Mouse (Mus musculus): Measurements from ENCODE around the gene Eif2ak4.

Gene Eif2ak4

DNA sequence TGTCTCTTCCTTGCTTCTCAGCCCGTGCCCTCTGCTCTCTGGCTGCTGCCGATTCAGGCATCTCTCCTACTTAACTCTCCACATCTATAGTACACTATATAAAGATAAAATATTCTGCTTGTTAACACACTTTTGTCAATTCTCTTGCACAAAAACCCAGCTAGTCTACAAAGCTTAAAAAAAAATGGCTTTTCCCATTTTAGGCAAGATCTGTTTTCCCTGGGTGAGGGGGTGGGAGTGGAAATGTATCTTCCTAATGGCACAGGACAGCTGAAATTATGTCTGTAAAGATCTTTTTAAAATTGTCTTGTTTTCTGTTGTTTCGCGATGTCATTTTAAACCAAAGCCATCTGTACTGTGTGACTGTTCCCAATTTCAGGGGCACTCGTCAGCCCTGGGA lies 75.1 kb downstream of the Eif2ak4 start:
- CTCF ChIA-PET, result no interaction called here

DNA sequence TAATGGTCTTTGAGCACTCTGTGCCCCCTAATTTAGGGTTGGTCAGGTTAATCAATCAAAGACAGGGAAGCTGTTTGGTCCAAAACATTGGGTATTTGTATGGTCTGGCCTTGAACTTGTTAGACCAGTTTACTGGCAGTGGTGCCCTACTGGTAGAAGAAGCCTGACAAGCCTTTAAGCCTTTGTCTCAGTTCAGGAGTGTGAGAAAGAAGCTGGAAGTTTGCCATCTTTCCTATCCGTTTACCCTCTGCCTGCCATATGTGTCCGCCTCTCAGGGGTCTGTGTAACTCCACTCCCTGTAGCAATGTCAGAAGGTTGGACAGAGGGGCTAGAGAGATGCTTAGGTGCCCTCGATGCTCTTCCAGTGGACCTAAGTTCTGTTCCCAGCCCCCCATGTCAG lies 76.0 kb downstream of the Eif2ak4 start:
- CTCF ChIA-PET, result no interaction called here

DNA sequence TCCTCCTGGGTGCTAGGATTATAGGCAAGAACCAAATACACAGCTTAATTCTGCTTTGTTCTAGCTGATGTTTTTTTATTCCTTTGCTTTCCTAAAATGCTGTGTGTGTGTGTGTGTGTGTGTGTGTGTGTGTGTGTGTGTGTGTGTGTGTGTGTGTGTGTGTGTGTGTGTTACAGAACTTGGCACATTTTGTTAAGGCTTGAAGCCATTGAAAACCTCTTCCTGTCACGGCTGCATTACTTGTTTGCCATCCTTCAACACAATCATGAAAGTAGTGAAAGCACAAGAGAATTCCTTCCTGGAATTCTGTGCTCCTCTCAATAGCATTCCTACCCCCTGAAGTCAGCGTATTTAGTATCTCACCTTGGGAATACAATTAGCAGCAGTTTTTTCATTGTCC lies 77.5 kb downstream of the Eif2ak4 start:
- CTCF ChIA-PET, result no interaction called here

DNA sequence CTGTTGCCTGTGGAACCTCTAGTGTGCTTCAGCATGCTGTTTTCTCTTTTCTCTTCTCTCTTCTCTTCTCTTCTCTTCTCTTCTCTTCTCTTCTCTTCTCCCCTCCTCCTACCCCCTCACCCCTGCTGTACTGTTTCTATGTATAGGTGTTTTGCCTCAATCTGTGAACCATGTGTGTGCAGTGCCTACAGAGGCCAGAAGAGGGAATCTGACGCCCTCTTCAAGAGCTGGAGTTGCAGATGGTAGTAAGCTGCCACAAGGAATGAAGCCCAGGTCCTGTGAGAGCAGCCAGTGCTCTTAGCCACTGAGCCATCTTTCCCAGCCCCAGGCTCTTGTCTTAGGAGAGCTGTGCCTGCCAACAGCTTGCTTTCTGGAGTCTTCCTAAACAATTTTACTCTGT lies 78.2 kb downstream of the Eif2ak4 start:
- CTCF ChIA-PET, result interaction anchor here (0.8 kb wide), 1 partner anchor 38 kb away, joined by 3 read pairs; no protein-coding TSS in a partner anchor

DNA sequence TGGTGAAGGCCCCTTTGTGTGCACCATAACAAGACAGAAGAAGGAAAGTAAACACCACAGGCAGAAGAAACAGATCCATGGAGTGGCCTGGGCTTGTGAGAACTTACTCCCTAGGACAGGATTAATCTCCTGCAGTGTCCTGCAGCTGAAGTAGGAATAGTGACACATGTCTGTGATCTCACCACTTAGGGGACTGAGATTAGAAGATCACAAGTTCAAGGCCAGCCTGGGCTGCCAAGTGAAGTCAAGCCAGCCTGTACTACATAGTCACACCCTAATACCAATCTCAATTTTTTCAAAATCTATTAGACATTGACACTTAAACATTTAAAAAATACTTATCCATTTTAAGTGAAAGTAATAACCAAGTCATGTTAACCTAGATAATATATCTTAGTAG lies 79.9 kb downstream of the Eif2ak4 start:
- CTCF ChIA-PET, result no interaction called here

DNA sequence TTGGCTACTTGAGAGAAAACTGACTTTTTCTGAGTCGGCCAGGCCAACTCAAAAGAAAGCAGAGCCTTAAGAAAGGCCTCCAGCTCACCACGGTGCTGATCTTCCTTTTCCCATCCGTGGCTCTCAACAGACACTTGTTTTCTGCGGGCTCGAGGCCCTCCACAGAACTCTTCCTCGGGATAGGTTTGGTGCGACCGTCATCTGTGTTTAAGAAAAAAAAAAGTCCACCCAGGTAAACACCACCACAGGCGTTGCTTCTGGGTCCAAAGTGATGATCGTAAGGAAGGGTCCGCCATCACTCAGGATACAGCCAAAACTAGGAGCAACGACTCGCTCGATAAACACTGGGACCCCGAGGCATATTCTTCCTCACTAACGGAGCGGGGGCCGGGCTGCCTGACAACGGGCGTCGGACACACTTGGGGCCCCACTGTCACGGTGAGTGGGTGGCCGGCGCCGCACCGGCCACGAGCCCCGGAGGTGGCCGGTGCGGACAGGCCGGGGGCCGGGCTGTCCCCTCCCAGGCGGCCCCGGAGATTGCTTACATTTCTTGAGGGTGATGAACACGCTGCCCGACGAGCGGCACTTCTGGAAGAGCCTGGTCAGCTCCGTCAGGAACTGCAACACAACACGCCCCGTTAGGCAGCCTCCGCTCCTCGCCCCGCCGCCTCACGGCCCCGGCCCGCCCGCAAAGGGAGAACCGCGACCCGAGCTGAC lies 90.6 kb downstream of the Eif2ak4 start:
- CTCF ChIA-PET, result interaction anchor here (0.5 kb wide), 1 partner anchor 103 kb away, joined by 3 read pairs; no protein-coding TSS in a partner anchor

DNA sequence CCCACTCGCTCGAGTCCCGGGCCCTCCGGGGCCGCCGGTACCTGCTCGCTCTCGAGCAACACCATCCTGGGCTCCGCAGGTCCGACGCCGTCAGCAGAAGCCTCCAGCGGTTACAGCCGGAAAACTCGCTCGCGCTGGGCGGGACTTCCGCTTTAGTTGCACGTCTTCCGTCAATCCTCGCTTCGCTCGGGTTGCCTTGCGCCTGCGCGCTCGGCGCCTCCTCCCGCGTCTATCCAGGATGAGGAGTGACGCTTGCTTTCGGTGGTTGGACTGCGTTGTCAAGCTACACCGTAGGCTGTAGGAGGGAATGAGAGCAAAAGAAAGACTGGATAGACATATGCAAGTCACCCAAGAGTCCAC lies 91.1 kb downstream of the Eif2ak4 start, which contains the start of gene Srp14:
Srp14 (minus strand) TSS at position 162 of the 360 bp plus-strand sequence.
- CTCF ChIA-PET, result interaction anchor here (0.5 kb wide), 1 partner anchor 102 kb away, joined by 3 read pairs; no protein-coding TSS in a partner anchor

DNA sequence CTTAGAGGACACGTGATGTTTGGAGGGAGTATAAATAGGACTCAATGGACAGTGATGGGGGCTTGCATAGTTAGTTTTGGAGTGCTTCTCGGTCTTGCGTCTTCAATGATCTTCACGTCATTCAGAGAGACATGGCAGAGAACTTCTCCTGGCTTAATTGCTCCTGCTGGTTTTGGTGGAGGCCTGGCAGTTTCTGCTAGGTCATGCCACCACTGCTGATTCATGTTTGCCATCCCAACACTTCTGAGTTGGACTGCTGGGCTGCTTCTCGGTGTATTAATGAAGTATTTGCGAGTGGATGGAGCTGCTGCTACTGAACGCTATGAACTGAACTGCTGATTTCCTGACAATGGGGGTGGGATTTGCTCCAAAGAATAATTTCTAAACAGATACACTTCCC lies 92.5 kb downstream of the Eif2ak4 start:
- CTCF ChIA-PET, result no interaction called here

DNA sequence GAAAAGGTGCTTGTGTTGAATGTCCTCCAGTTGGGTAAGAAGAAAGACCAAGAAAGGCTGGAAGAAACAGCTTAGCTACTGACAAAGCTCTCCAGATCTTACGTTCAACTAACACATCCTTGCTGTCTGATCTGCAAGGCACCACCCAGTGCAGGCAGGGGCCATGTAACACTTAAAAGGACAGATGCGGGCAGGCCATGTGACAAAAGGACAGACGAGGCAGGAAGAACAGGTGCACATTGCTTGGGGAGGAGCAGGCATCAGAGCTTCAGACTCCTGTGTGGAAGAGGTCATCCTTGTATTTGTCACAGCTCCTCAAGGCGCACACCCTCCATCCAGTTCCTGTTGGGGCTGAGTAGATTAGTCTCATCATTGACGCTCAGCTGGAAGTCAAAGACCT lies 94.6 kb downstream of the Eif2ak4 start:
- CTCF ChIA-PET, result no interaction called here

DNA sequence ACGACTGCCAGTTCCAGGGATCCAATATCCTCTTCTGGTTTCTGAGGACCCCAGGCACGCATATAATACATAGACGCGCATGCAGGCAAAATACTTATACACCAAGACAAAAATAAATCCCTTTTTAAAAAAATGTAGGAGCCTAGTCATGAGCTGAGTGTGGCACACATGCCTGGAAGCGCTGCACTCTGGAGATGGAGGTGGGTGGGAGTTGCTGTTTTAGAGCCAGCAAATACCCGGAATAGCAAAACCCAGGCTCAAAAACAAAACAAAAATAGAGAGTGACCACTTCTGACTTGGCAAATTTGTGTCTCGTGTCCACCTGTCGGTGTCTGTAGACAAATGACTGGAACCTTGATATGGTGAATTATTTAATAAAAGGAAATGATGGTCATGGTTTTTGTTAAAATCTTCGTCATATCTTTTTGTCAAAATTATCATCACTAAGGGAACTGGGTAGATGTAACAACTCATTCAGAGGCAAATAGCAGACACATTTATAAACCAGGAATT lies 96.0 kb downstream of the Eif2ak4 start:
- CTCF ChIA-PET, result no interaction called here

DNA sequence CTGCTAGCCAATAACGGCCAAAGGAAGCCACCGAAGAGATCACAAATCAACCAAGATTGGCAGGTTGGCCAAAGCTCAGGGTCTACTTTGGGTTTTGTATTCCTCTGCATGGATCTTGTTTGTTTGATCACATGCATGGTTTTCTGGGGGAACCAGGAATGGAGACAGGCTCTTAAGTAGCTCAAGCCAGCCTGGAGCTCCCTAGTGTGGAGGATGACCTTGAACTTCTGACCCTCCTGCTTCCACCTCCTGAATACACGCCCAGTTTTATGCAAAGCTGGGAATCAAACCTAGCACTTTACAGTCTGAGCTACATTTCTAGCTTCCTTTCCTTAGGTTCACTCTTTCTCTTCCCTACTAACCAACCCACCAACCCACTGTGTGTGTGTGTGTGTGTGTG lies 97.0 kb downstream of the Eif2ak4 start:
- CTCF ChIA-PET, result interaction anchor here (0.6 to 0.9 kb wide), 3 partner anchors 55 to 120 kb away, joined by 3 read pairs; no protein-coding TSS in a partner anchor

DNA sequence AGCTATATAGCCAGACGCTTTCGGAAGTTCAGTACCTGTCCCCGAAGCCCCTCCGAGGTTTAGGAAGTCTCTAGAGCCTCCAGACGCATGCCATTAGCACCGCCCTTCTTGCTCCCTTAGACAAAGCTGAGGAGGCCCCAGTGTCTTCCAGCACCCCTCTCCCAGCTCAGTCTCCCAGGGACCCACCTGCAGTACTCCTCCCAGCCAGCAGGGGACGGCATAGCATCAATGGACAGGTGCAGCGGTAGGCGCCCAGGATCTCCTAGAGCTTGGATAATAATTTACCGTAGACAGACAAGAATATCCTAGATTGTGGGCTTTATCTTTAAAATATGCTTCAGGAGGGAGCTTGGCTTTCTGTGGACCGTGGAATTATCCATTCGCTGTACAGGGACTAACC lies 98.5 kb downstream of the Eif2ak4 start:
- CTCF ChIA-PET, result interaction anchor here (0.5 to 1.3 kb wide), 3 partner anchors 14 to 117 kb away, joined by 5 to 10 read pairs (median 5); no protein-coding TSS in a partner anchor

DNA sequence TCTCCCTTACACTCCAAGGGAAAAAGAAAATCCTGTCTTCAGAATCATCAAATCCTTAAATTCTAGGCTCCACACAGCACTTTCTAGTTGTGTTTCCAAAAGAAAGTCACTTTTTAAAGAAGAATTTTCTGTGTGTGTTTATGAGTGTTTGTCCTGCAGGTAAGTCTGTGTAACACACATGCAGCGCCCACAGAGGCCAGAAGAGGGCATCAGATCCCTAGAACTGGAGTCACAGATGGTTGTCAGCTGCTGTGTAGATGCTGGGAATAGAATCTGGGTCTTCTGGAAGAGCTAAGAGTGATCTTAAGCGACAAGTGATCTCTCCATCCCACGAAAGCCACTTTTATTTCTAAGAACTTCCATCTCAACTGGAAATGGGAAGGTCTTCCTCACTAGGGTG lies 99.4 kb downstream of the Eif2ak4 start:
- CTCF ChIA-PET, result interaction anchor here (0.7 to 1.3 kb wide), 3 partner anchors 117 to 150 kb away, joined by 3 to 5 read pairs (median 3); no protein-coding TSS in a partner anchor

DNA sequence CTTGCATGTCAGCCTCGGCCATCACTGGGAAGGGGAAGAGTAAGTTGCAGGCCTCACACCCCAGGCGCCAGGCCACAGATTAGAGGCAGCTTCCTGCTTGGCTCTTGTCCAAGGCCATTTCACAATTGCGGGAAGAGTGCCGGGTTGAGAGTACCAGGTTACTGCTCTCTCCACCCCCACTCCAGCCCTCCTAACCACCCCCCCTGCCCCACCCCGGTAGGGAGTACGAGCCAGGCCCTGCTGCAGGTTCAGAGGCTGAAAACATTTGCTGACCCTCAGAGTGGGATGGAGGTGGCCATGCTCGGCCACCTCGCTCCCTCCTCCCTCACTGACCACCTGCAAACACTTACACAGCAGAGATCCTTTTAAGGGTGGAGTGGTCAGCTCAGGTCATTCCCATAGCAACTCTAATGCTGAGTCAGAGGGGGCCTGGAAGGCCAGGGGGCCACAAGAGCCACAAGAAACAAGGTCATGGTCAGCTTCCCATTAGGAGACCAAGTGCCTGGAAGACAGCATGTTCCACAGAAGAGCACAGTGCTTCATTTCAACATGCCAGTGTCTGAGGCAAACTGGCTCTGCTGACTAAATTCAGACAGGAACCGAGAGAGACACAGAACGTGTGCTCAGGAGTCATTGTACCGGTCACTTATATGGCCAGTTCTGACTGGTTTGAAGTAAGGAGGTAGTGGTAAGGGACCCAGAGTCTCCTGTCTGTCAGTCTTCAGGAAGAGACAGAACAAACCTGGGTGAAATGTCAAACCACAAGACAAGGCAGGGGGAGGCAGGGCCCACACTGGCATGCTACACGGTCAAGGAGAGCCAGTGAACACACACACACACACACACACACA lies 102.0 kb downstream of the Eif2ak4 start:
- CTCF ChIA-PET, result interaction anchor here (0.6 to 0.7 kb wide), 2 partner anchors 105 to 130 kb away, joined by 3 to 4 read pairs; no protein-coding TSS in a partner anchor

DNA sequence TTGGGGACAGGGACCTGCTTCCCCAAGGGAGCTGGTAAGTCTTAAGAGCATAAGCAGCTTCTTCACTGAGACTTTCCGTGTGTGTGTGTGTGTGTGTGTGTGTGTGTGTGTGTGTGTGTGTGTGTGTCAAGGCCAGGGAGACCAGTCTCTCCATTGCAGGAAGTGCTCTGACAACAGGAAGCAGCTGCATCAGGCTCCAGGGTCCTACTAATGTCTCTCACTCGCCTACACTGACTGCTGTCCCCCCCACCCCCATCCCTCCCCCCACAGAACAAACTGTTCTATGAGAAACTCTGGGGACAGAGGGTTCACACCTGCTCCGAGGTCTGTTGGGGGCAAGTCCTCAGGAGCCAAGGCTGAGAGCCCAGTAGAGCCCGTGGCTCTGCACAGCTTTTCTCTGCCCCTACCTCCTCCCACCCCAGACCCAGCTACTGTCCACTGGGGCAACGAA lies 102.9 kb downstream of the Eif2ak4 start:
- CTCF ChIA-PET, result interaction anchor here (0.6 to 1.3 kb wide), 5 partner anchors 38 to 452 kb away, joined by 3 to 10 read pairs (median 4); no protein-coding TSS in a partner anchor

DNA sequence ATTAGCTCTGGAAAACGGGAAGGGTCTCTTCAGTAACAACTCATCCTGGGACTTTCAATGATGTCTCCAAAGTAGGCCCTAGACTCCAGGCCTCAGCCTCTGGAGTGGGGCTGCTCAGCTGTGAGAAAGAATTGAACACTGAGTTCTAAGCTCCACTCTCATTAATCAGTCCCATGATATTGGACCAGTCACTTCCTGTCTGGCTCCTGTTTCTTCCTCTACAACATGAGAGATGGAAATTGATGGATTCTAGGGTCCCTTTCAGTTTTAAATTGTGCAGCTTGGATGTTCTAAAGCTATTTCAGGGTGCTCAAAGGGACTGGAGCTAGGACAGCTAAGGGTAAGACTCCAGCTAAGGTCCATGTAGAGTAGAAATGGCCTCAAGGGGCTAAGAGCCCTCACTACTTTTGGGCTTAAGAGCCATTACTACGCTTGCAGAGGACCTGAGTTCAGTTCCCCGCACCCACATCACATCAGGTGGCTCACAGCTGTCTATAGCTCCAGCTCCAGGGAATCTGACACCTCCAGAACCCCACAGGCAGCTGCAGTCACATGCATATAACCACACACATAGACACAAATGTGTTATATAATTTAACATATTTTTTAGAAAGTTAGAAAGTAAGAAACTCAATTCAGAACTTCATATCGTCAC lies 103.5 kb downstream of the Eif2ak4 start:
- CTCF ChIA-PET, result interaction anchor here (0.6 to 1.3 kb wide), 3 partner anchors 37 to 452 kb away, joined by 3 to 10 read pairs (median 5); no protein-coding TSS in a partner anchor

DNA sequence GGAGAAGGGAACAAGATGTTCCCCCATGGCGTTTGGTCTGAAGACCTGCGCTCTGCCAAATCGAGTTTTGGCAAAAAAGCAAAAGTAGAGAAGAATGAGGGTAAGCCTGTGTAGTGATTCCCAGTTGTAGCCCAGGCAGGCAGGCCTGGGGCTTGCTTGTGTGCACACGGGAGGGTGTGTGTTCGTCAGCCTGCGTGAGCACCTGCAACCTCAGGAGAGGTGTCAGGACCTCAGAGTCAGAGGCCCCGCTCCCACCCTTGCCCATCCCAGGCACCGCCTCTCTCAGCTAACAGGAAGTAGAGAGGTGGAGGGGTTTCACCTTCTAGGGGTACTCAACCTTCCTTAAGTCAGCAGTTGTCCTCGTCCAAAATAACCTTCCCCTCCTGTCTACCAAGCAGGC lies 106.6 kb downstream of the Eif2ak4 start:
- CTCF ChIA-PET, result no interaction called here

DNA sequence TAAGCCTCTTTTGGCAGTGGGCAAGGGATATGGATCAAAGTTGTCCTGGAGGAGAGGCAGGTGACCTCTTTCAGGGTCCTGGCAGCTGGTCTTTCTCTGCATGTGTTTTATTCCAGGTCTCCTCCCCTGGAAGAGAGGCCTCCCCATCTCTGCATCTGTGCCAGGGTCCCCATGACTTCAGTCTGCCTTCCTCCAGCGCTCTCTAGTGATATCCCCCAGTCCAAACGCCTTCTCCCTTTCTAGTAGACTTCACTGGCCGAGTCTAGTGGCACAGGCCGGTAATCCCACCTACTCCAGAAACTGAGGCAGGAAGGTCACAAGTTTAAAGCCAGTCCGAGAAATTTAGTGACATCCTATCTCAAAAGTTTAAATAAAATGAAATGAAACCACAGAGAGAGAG lies 109.5 kb downstream of the Eif2ak4 start:
- CTCF ChIA-PET, result interaction anchor here (0.5 kb wide), 1 partner anchor 87 kb away, joined by 4 read pairs; no protein-coding TSS in a partner anchor

DNA sequence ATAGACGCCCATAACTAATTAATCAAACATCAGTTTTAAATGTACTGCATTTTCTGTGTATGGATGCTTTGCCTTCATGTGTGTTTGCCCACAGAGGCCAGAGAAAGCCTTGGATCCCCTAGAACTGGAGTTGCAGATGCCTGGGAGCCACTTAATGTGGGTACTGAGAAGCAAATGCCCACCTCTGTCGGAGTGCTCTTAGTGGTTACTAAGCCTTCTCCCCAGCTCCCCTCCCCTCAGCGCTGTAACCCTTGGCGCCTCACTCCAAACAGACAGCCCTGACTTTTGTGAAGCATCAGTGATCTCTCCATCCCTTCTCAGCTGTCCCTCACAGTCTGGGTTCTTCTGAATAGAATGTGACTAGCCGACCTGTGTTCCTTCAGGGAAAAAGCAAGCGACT lies 110.1 kb downstream of the Eif2ak4 start:
- CTCF ChIA-PET, result interaction anchor here (0.5 kb wide), 1 partner anchor 86 kb away, joined by 4 read pairs; no protein-coding TSS in a partner anchor

DNA sequence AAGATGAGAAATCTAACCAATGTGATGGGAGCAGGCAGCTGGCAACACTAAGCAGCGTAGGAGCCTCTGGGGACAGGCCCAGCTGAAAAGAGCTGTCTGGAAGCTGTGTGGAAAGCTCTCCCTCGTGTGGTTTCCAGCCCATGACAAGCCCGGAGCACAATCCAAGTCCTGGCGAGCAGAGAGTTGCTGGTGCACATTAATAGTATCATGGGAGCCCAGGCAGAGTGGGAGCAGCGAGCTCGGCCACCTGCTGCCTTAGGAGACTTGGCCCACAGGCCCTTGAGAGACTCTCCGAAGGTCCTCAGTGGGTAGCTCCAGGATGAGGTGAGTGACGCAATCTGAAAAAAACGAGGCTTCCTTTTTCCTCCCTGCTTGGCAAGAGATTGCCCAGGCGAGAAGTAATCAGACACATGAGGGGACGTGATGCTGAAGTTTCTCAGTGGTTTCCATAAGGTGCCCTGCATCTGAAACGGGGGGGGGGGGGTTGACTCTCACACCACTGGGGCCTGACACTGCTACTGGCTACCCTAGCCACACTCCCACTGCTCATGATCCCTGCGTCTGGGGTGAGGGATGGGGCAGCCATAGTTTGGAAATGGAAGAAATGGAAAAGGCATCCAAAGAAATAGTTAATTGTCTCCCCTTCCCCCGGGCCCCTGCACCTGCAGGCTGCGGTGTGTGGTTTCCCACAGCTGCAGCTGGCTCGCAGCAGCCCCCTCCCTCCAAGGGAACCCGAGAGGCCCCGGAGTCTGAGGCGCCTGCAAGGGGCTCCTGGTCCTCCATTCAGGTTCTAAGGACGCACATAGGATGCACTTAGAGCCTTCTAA lies 110.9 kb downstream of the Eif2ak4 start:
- CTCF ChIA-PET, result interaction anchor here (0.6 kb wide), 1 partner anchor 40 kb away, joined by 13 read pairs; no protein-coding TSS in a partner anchor
